Mouse (Mus musculus) adrenal gland, postnatal 10 days (tissue): Measurements from ENCODE around the gene Rin2. TPM values are rescaled to one million over a fixed set of nuclear protein-coding genes. Genes with fewer than 3 reads are reported as not detected.
A peak's percentile ranks its signal among the peaks of the same experiment; 100 is the strongest.
"Not testable (repeated sequence)": the region's sequence is repeated elsewhere in the genome, so short reads cannot be mapped to it uniquely, and the experiment has no call there.

Source experiments
- DNase-seq: peaks from one replicate; pipeline ENCODE4 v3.0.0; 2021; ENCODE audit warnings: mixed read lengths
- microRNA-seq: library from miRNA; unstranded; fragments of <30 nt; microRNA quantifications from one replicate; pipeline ENCODE4 v1.2.0, GENCODE M21; 2021
- total RNA-seq, 2 experiments: library from RNA; stranded (reverse); gene quantifications; 2 replicates each; pipeline ENCODE4 v1.2.3; 2021

Gene Rin2
- total RNA-seq, 2 experiments from 2014 or later, result 24.6 to 32.2 TPM

- not testable (repeated sequence) for DNase-seq
Measured at GRCm38 (mm10) chr2:145900318-145900717, 225.3 kb downstream of the Rin2 start.

- DNase-seq, result no peak
Measured at GRCm38 (mm10) chr2:145901861-145902260, 226.8 kb downstream of the Rin2 start, which contains the start of gene Naa20. TSS of gene Naa20 (plus strand) at chr2:145902099.

GRCm38 (mm10) chr2:145903061-145903901 lies 228.3 kb downstream of the Rin2 start:
- peak; percentile 95 for DNase-seq

- peak; percentile 21 for DNase-seq
Measured at GRCm38 (mm10) chr2:145903983-145904616, 229.1 kb downstream of the Rin2 start.

- no peak for DNase-seq
Measured at GRCm38 (mm10) chr2:145905156-145905555, 230.1 kb downstream of the Rin2 start.

DNA sequence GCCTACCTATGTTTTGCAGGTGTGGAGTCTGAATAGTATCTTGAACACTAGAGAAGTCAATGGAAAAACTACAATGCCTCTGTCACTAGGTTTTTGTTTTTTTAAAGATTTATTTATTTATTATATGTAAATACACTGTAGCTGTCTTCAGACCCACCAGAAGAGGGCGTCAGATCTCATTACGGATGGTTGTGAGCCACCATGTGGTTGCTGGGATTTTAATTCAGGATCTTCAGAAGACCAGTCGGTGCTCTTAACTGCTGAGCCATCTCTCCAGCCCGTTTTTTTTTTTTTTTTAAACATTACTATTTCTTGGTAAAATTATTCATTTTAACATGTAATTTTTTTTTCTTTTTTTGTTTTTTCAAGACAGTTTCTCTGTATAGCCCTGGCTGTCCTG lies 230.9 kb downstream of the Rin2 start:
- not testable (repeated sequence) for DNase-seq

GRCm38 (mm10) chr2:145920941-145921650 lies 246.1 kb downstream of the Rin2 start:
- no peak for DNase-seq

DNA sequence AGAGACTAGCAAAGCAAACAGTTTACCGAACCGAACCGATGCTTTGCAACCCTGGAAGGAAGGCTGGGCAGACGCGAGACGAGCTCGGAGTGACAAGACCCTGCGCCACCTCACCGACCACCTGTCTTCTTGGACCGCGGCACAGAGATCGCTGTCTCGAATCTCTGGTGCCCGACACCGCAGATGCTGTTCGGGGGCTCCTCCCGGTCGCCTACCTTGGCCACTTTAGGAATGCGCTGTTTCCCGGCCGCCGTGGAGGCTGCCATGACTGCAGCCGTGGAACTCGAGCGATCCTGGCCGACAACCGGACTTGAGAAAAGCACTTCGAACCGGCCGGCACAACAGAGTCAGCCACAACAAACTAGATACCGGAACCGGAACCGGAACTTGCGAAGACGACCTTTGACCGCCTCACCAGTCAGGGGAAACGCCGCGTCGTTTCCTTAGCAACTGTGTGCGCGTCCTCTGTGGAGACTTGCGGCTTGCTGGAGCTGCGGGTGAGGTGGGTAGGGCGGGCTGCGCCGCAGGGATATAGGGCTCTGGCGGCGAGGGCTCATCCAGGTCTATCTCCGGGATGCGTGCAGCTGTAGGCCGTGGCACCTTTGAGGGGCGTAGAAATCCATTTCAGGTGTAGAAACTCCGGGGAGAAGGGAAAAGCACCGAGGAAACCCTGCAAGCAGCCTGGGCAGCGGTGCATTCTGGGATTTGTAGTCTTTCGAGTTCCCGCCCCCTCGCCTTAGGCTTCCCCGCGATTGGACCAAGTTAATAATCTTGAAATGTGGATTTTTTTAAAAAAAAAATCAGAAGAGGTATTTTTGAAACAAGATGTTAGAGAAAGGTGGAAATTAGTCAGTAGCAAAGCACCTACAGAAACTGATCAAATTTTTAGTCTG lies 259.6 kb downstream of the Rin2 start, which contains the start of the genes Cfap61 and Crnkl1:
Gene Cfap61 (plus strand): TSS at position 446 of the 893 bp plus-strand sequence.
Gene Crnkl1 (minus strand): TSS at position 676 of the 893 bp plus-strand sequence.
- peak; percentile 95 for DNase-seq

DNA sequence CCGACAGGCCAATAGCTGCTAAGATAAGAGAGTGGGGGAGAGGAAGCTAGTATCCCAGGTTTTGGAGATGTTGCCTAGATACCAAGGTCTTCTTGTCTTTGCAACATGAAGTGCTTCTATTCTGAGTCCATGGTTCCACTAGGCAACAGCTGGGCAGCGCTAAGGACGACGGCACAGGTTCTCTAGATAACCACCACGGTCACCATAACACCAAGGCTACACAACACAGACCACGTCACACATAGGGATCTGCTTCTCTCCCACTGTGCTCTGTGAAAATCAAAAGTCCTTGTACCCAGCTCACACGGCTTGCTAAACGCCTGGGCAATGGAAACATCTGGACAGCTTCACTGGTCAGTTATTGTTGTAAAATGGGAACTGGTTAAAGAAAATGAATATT lies 262.0 kb downstream of the Rin2 start:
- peak; percentile 41 for DNase-seq

Small RNA genes lying within 50 kb of the gene (microRNA-seq; reads per million reads assigned to microRNA genes)
- gene Gm25026, result not detected

Other genes with a start within 250 kb of the Rin2 start
- gene Naa20, start 226.9 kb downstream of the Rin2 start, total RNA-seq, result 10 to 100 TPM; 68.5 to 75.2 TPM